Mouse (Mus musculus) MEL (cell line): Measurements from ENCODE around the gene Acad11. TPM values are rescaled to one million over a fixed set of nuclear protein-coding genes. Genes with fewer than 3 reads are reported as not detected.

Experiments
- DNase-seq: peaks from one replicate; pipeline ENCODE4 v3.0.0; 2011; ENCODE audit warnings: low read depth, low spot score
- H3K27ac ChIP-seq: 2 replicates; pipeline ENCODE4 v1.5.1; 2012; ENCODE audit warnings: low read depth, mild to moderate bottlenecking, control low read depth, low read length, moderate library complexity; ENCODE audit not compliant: control insufficient read depth
- H3K27me3 ChIP-seq, 2 experiments: fragments of 150-350 bp in 1 of 2; sonication (generic) in 1 of 2; 2 replicates each; pipeline ENCODE4 v1.6.1; 2012; ENCODE audit warnings: low read length in 2 of 2, mild to moderate bottlenecking in 2 of 2, improper control_type of control experiment in 1 of 2, moderate library complexity in 1 of 2; ENCODE audit not compliant: insufficient read depth in 2 of 2, control insufficient read depth in 1 of 2
- H3K36me3 ChIP-seq, 2 experiments: 2 replicates each; pipeline ENCODE4 v1.6.1; 2012 to 2014; ENCODE audit warnings: low read length in 2 of 2, improper control_type of control experiment in 1 of 2, inconsistent platforms in 1 of 2, mild to moderate bottlenecking in 1 of 2; ENCODE audit not compliant: insufficient read depth in 2 of 2, control insufficient read depth in 1 of 2
- H3K4me1 ChIP-seq, 2 experiments: fragments of 150-350 bp in 1 of 2; sonication (generic) in 1 of 2; 2 replicates each; pipeline ENCODE4 v1.6.1; 2012; ENCODE audit warnings: low read length in 2 of 2, improper control_type of control experiment in 1 of 2, mild to moderate bottlenecking in 1 of 2; ENCODE audit not compliant: insufficient read depth in 2 of 2, control insufficient read depth in 1 of 2
- H3K4me3 ChIP-seq, 2 experiments: fragments of 150-350 bp in 1 of 2; sonication (generic) in 1 of 2; 2 replicates each; pipeline ENCODE4 v1.5.1; 2012; ENCODE audit warnings: low read depth in 2 of 2, low read length in 2 of 2, mild to moderate bottlenecking in 2 of 2, moderate library complexity in 2 of 2, control low read depth in 1 of 2, improper control_type of control experiment in 1 of 2; ENCODE audit not compliant: control insufficient read depth in 1 of 2, insufficient read depth in 1 of 2
- H3K79me2 ChIP-seq: 2 replicates; pipeline ENCODE4 v1.6.1; 2012; ENCODE audit warnings: mild to moderate bottlenecking, low read length, moderate library complexity; ENCODE audit not compliant: control insufficient read depth, poor library complexity, insufficient read depth
- H3K9ac ChIP-seq: 2 replicates; pipeline ENCODE4 v1.6.1; 2012; ENCODE audit warnings: low read depth, mild to moderate bottlenecking, control low read depth, low read length, moderate library complexity; ENCODE audit not compliant: control insufficient read depth, poor library complexity, severe bottlenecking
- H3K9me3 ChIP-seq: fragments of 150-350 bp; sonication (generic); replicated peaks from 2 replicates; pipeline ENCODE4 v1.6.1; 2012; ENCODE audit warnings: mild to moderate bottlenecking, low read length, improper control_type of control experiment, moderate library complexity; ENCODE audit not compliant: insufficient read depth
- CHD1 ChIP-seq: IDR thresholded peaks from 2 replicates; pipeline ENCODE4 v1.6.1; 2012; ENCODE audit warnings: low read depth, mild to moderate bottlenecking, inconsistent platforms, low read length, improper control_type of control experiment
- CHD2 ChIP-seq: IDR thresholded peaks from 2 replicates; pipeline ENCODE4 v1.6.1; 2011; ENCODE audit warnings: low read length, improper control_type of control experiment
- CTCF ChIP-seq, 3 experiments: IDR thresholded peaks in 2 of 3; conservative IDR thresholded peaks in 1 of 3; 2 replicates each; pipeline ENCODE4 v1.5.1; 2011 to 2012; ENCODE audit warnings: low read length in 3 of 3, low read depth in 2 of 3, mild to moderate bottlenecking in 2 of 3, improper control_type of control experiment in 1 of 3, inconsistent platforms in 1 of 3, mixed read lengths in 1 of 3, moderate library complexity in 1 of 3; ENCODE audit not compliant: control insufficient read depth in 1 of 3, insufficient read depth in 1 of 3, poor library complexity in 1 of 3, severe bottlenecking in 1 of 3
- E2F4 ChIP-seq: IDR thresholded peaks from 2 replicates; pipeline ENCODE4 v1.6.1; 2011; ENCODE audit warnings: low read depth, low read length, improper control_type of control experiment, borderline replicate concordance
- ELF1 ChIP-seq: IDR thresholded peaks from 2 replicates; pipeline ENCODE4 v1.6.1; 2014; ENCODE audit warnings: low read depth, mild to moderate bottlenecking, inconsistent platforms, low read length, improper control_type of control experiment, moderate library complexity
- ETS1 ChIP-seq: IDR thresholded peaks from 2 replicates; pipeline ENCODE4 v1.6.1; 2012; ENCODE audit warnings: low read depth, mild to moderate bottlenecking, inconsistent platforms, low read length, improper control_type of control experiment, moderate library complexity
- JUND ChIP-seq: IDR thresholded peaks from 2 replicates; pipeline ENCODE4 v1.6.1; 2011; ENCODE audit warnings: low read depth, mild to moderate bottlenecking, improper control_type of control experiment, low read length
- MAX ChIP-seq: IDR thresholded peaks from 2 replicates; pipeline ENCODE4 v1.6.1; 2011; ENCODE audit warnings: low read length, improper control_type of control experiment
- NRF1 ChIP-seq: IDR thresholded peaks from 2 replicates; pipeline ENCODE4 v1.6.1; 2014; ENCODE audit warnings: low read depth, mild to moderate bottlenecking, inconsistent platforms, low read length, improper control_type of control experiment, moderate library complexity; ENCODE audit not compliant: poor library complexity, insufficient read depth, severe bottlenecking
- POLR2A ChIP-seq, 2 experiments: IDR thresholded peaks; 2 replicates each; pipeline ENCODE4 v1.6.1; 2011 to 2012; ENCODE audit warnings: low read length in 2 of 2, mild to moderate bottlenecking in 2 of 2, control low read depth in 1 of 2, improper control_type of control experiment in 1 of 2, low read depth in 1 of 2, moderate library complexity in 1 of 2; ENCODE audit not compliant: control insufficient read depth in 1 of 2, insufficient read depth in 1 of 2, poor library complexity in 1 of 2
- POLR2AphosphoS2 ChIP-seq: IDR thresholded peaks from 2 replicates; pipeline ENCODE4 v1.6.1; 2011; ENCODE audit warnings: low read length, improper control_type of control experiment
- POLR2AphosphoS5 ChIP-seq: IDR thresholded peaks from 2 replicates; pipeline ENCODE4 v1.6.1; 2012; ENCODE audit warnings: low read depth, borderline replicate concordance, mild to moderate bottlenecking, inconsistent platforms, low read length, moderate library complexity, mixed read lengths
- RAD21 ChIP-seq: IDR thresholded peaks from 2 replicates; pipeline ENCODE4 v1.6.1; 2011; ENCODE audit warnings: mild to moderate bottlenecking, low read depth, low read length, improper control_type of control experiment
- SMC3 ChIP-seq: IDR thresholded peaks from 2 replicates; pipeline ENCODE4 v1.6.1; 2011; ENCODE audit warnings: low read depth, low read length, improper control_type of control experiment
- TBP ChIP-seq: IDR thresholded peaks from 2 replicates; pipeline ENCODE4 v1.8.0; 2011; ENCODE audit warnings: low read depth, low read length, improper control_type of control experiment
- TCF12 ChIP-seq: IDR thresholded peaks from 2 replicates; pipeline ENCODE4 v1.6.1; 2014; ENCODE audit warnings: low read depth, mild to moderate bottlenecking, inconsistent platforms, low read length, improper control_type of control experiment, moderate library complexity
- UBTF ChIP-seq: IDR thresholded peaks from 2 replicates; pipeline ENCODE4 v1.6.1; 2012; ENCODE audit warnings: low read depth, mild to moderate bottlenecking, inconsistent platforms, low read length, improper control_type of control experiment, moderate library complexity, borderline replicate concordance; ENCODE audit not compliant: insufficient read depth
- USF2 ChIP-seq, 2 experiments: IDR thresholded peaks; 2 replicates each; pipeline ENCODE4 v1.6.1; 2011 to 2012; ENCODE audit warnings: improper control_type of control experiment in 2 of 2, low read length in 2 of 2, borderline replicate concordance in 1 of 2, inconsistent platforms in 1 of 2, low read depth in 1 of 2, mild to moderate bottlenecking in 1 of 2; ENCODE audit not compliant: insufficient read depth in 1 of 2
- ZC3H11A ChIP-seq: IDR thresholded peaks from 2 replicates; pipeline ENCODE4 v1.6.1; 2012; ENCODE audit warnings: low read depth, mild to moderate bottlenecking, inconsistent platforms, low read length, improper control_type of control experiment
- ZKSCAN1 ChIP-seq: IDR thresholded peaks from 2 replicates; pipeline ENCODE4 v1.6.1; 2012; ENCODE audit warnings: low read depth, mild to moderate bottlenecking, inconsistent platforms, low read length, improper control_type of control experiment, moderate library complexity
- ZMIZ1 ChIP-seq: IDR thresholded peaks from 2 replicates; pipeline ENCODE4 v1.6.1; 2012; ENCODE audit warnings: low read depth, mild to moderate bottlenecking, inconsistent platforms, low read length, improper control_type of control experiment, moderate library complexity
- polyA plus RNA-seq, 2 experiments: library from polyadenylated mRNA; stranded (reverse) in 1 of 2; unstranded in 1 of 2; fragments of >175 nt in 1 of 2; fragments of >200 nt in 1 of 2; gene quantifications; 2 replicates each; pipeline versions ENCODE4 v1.2.1 to v1.2.4; 2012; ENCODE audit warnings: low replicate concordance in 2 of 2, low read depth in 1 of 2; ENCODE audit not compliant: insufficient read length in 2 of 2, insufficient read depth in 1 of 2, missing spikeins in 1 of 2
- total RNA-seq: library from RNA; depleted of rRNA; stranded (reverse); fragments of 300-350 nt; gene quantifications from 2 replicates; pipeline ENCODE4 v1.2.3, GENCODE M21; 2012

The Acad11 gene
- total and polyA plus RNA-seq, 3 experiments: 14.2 to 16.0 TPM; not detected in 1

DNA sequence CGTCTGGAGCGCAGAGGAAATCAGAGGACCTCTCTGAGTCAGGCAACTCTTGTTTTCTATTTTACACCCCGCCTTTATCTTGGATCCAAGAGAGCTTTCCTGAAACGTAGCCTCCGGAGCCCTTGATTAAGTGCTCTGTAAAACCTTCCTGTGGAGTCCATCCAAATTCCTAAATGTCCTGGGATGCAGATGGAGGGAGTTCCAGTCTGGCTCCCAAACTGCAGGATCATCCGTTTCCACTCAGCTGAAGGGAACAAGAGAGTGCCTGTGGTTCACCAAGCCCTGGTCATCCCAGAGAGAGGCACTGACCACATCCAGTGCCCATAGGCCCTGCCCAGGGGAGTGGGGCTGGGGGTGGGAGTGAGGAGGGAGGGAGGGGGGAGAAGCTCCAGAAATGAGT, 39.1 kb downstream of the Acad11 start:
- no peak overlapping the region for H3K9ac ChIP-seq
- no peak for DNase-seq
- no peaks in the 10 kb centered on the region for H3K27me3 ChIP-seq
- H3K36me3 ChIP-seq: no peaks in the 10 kb centered on the region
- no peaks in the 10 kb centered on the region for H3K4me1 ChIP-seq
- H3K9me3 ChIP-seq: no peaks in the 10 kb centered on the region
- TF ChIP-seq USF2 (IDR thresholded peaks at IDR 0.05; ENCODE audit: borderline replicate concordance in 1 of 2, insufficient read depth in 1 of 2, low read depth in 1 of 2, low read length in 2 of 2) (no peak), CHD1 (no peak), SMC3 (no peak), POLR2AphosphoS2 (no peak), ZMIZ1 (no peak), POLR2A (IDR thresholded peaks at IDR 0.05; ENCODE audit: control insufficient read depth in 1 of 2, insufficient read depth in 1 of 2, low read depth in 1 of 2, low read length in 2 of 2, poor library complexity in 1 of 2) (no peak)
- TF ChIP-seq, all 39 proteins: peak for 0
- no peak overlapping the region for H3K4me3 ChIP-seq
- H3K27ac ChIP-seq: no peak overlapping the region
- no peaks in the 10 kb centered on the region for H3K79me2 ChIP-seq

DNA sequence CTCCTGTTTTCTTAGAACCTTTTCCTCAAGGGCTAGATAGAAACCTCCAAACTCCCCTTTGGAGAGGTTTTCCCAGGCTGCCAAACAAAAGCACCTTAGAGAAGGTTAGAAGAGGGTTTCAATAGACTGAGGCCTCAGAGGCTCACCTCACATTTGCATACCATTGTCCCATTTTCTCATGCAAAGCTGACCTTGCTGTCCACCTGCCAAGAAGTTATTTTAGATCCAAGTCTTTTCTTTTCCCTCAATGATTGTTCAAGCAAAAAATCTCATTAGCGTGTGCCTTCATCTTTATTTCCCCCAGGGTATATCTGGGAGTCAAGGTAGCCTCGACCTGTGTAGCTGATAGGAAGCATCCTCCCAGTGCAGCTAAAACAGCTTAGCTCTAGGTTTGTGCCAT, 39.7 kb downstream of the Acad11 start:
- H3K79me2 ChIP-seq: no peaks in the 10 kb centered on the region

DNA sequence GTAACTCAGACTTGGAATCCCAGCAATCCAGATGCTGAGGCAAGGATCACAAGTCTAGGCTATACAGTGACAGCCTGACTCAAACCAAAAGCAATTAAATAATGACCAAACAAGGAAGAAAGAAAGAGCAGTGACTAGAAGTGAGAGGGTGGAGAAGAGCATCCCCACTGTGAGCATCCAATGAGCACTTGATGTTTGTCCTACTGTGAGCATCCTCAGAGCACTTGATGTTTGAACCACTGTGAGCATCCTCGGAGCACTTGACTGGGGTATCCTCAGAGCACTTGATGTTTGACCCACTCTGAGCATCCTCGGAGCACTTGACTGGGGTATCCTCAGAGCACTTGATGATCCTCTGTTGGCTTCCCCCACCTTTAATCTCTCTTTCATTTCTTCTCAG, 41.8 kb downstream of the Acad11 start:
- Histone ChIP-seq H3K4me3 (no peak overlapping the region), H3K27ac (no peak overlapping the region), H3K9me3 (no peaks in the 10 kb centered on the region), H3K4me1 (no peaks in the 10 kb centered on the region), H3K9ac (no peak overlapping the region), H3K36me3 (no peaks in the 10 kb centered on the region), H3K79me2 (no peaks in the 10 kb centered on the region), H3K27me3 (no peaks in the 10 kb centered on the region)
- no peak for DNase-seq
- TF ChIP-seq E2F4 (no peak), NRF1 (no peak), ETS1 (no peak), ELF1 (no peak)

More for the DNA sequence above, 39.7 kb downstream of the Acad11 start:
- Histone ChIP-seq H3K4me3 (no peak overlapping the region), H3K27me3 (no peaks in the 10 kb centered on the region), H3K4me1 (no peaks in the 10 kb centered on the region), H3K36me3 (no peaks in the 10 kb centered on the region), H3K9ac (no peak overlapping the region), H3K9me3 (no peaks in the 10 kb centered on the region), H3K27ac (no peak overlapping the region)
- no peak for DNase-seq
- no peak for TF ChIP-seq POLR2AphosphoS5
- no peak for TF ChIP-seq E2F4
- no peak for TF ChIP-seq SMC3
- TF ChIP-seq CTCF (IDR thresholded peaks at IDR 0.05 in 2 of 3, conservative IDR thresholded peaks at IDR 0.05 in 1 of 3; ENCODE audit: control insufficient read depth in 1 of 3, insufficient read depth in 1 of 3, low read depth in 2 of 3, low read length in 3 of 3, poor library complexity in 1 of 3, severe bottlenecking in 1 of 3): no peak
- TF ChIP-seq POLR2A (IDR thresholded peaks at IDR 0.05; ENCODE audit: control insufficient read depth in 1 of 2, insufficient read depth in 1 of 2, low read depth in 1 of 2, low read length in 2 of 2, poor library complexity in 1 of 2): no peak
- TF ChIP-seq UBTF: no peak
- no peak for TF ChIP-seq JUND
- no peak for TF ChIP-seq ELF1
- TF ChIP-seq TCF12: no peak
- no peak for TF ChIP-seq TBP
- TF ChIP-seq MAX: no peak
- TF ChIP-seq ZKSCAN1: no peak
- no peak for TF ChIP-seq ZC3H11A
- no peak for TF ChIP-seq RAD21
- no peak for TF ChIP-seq CHD1
- TF ChIP-seq ETS1: no peak
- no peak for TF ChIP-seq CHD2
- no peak for TF ChIP-seq ZMIZ1
